Mouse (Mus musculus) kidney, embryonic 14.5 days (tissue): Measurements from ENCODE around the gene Tspan1. TPM values are rescaled to one million over a fixed set of nuclear protein-coding genes. Genes with fewer than 3 reads are reported as not detected.

Experiments
- ATAC-seq: fragments of 200-750 bp; cut with Nextera tagmentation; 2 replicates; pipeline ENCODE4 v1.8.0; 2017; ENCODE audit warnings: moderate number of reproducible peaks, mild to moderate bottlenecking, moderate TSS enrichment, moderate library complexity; ENCODE audit not compliant: low FRiP score, low TSS enrichment
- H3K27ac ChIP-seq: fragments of 300-500 bp; sonication (generic); 2 replicates; pipeline ENCODE4 v1.5.1; 2014; ENCODE audit warnings: low read depth, mild to moderate bottlenecking, low read length, moderate library complexity, mixed read lengths
- H3K27me3 ChIP-seq: fragments of 300-500 bp; sonication (generic); 2 replicates; pipeline ENCODE4 v1.6.1; 2014; ENCODE audit warnings: mild to moderate bottlenecking, low read length; ENCODE audit not compliant: control insufficient read depth, insufficient read depth
- H3K36me3 ChIP-seq: fragments of 300-500 bp; sonication (generic); 2 replicates; pipeline ENCODE4 v1.6.1; 2014; ENCODE audit warnings: low read length, mixed read lengths; ENCODE audit not compliant: control insufficient read depth, insufficient read depth
- H3K4me1 ChIP-seq: fragments of 300-500 bp; sonication (generic); 2 replicates; pipeline ENCODE4 v1.6.1; 2014; ENCODE audit warnings: low read length, mixed read lengths; ENCODE audit not compliant: control insufficient read depth, insufficient read depth
- H3K4me2 ChIP-seq: fragments of 300-500 bp; sonication (generic); replicated peaks from 2 replicates; pipeline ENCODE4 v1.6.1; 2014; ENCODE audit warnings: low read depth, mild to moderate bottlenecking, low read length
- H3K4me3 ChIP-seq: fragments of 300-500 bp; sonication (generic); 2 replicates; pipeline ENCODE4 v1.5.1; 2014; ENCODE audit warnings: mild to moderate bottlenecking, low read length
- H3K9ac ChIP-seq: fragments of 300-500 bp; sonication (generic); 2 replicates; pipeline ENCODE4 v1.6.1; 2014; ENCODE audit warnings: low read depth, mild to moderate bottlenecking, low read length, moderate library complexity
- H3K9me3 ChIP-seq: fragments of 300-500 bp; sonication (generic); 2 replicates; pipeline ENCODE4 v1.6.1; 2016; ENCODE audit warnings: low read length; ENCODE audit not compliant: control insufficient read depth
- WGBS: fragments of 180-500 bp; shearing (Covaris S2); extraction: QIAGEN DNeasy Blood & Tissue Kit; methylation state at CpG from one replicate; pipeline ENCODE4 v1.1.7; 2014; 5-methylcytosine and 5-hydroxymethylcytosine counted together
- polyA plus RNA-seq: library from polyadenylated mRNA; unstranded; fragments of >200 nt; fragmentation: Nextera tagmentation; extraction: Ambion mirVana; gene quantifications from 2 replicates; pipeline ENCODE4 v1.2.1, GENCODE M21; 2014

Tspan1 gene
- polyA plus RNA-seq, 1 experiment from 2014 or later: 0.89 TPM

DNA sequence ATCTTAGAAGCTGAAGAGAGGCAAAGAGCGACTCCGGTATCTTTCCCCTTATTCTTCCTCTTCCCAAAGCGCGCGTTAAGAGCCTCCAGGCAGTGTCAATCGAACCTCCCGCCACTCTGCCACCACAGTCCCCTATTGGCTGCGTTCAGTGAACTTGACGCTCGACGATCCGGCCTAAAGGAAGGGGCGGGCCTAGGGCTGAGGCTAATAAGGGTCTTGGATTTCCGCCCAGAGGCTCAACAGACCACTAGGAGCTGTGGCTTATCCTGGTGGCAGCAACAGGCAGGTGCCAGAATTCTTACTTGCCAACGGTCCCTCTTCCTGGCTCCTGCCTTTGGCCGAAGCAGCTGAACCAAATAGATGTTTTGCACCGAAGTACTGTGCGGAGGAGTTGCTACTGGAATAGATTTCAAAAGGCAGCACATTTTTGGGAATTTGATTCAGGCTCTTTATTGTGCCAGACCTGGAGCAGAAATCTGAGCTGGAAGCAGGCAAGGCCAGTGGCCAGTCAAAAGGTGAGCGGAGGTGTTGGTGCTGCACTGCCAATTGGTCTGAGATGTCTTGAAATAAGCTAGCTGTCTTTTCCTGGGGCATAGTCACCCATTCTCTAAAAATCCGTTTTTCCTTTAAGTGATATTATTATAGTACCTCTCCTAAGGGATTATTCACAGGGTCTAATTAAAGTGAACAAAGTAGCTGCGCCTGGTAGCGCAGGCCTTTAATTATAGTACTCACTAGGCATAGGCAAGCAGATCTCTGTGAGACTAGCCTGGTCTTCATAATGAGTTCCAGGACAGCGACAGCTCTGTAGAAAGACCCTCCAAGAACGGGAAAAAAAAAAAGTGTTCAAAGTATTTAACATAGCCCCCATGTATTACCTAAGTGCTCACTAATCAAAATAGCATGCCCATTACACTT, 43.5 kb downstream of the Tspan1 start, which contains the start of the genes Rad54l and Pomgnt1:
Rad54l (minus strand) TSS at position 89 of the 918 bp plus-strand sequence.
Pomgnt1 (plus strand) TSS at position 239 of the 918 bp plus-strand sequence.
- Histone ChIP-seq H3K4me3 (peak within 1 kb of the TSS; percentile 52), H3K4me1 (peaks cover 11% of the 10 kb centered on the region; the same call in 1 of the 2 replicates), H3K9ac (peak within 1 kb of the TSS; percentile 67), H3K4me2 (peak within 1 kb of the TSS; percentile 67), H3K9me3 (no peaks in the 10 kb centered on the region), H3K27me3 (no peaks in the 10 kb centered on the region), H3K36me3 (peaks cover 1% of the 10 kb centered on the region; the same call in 1 of the 2 replicates), H3K27ac (peak within 1 kb of the TSS; percentile 66; the same call in 1 of the 2 replicates)
- WGBS: 5% methylated on average over 24 of the region's 24 CpGs
- ATAC-seq: peak; percentile 99

DNA sequence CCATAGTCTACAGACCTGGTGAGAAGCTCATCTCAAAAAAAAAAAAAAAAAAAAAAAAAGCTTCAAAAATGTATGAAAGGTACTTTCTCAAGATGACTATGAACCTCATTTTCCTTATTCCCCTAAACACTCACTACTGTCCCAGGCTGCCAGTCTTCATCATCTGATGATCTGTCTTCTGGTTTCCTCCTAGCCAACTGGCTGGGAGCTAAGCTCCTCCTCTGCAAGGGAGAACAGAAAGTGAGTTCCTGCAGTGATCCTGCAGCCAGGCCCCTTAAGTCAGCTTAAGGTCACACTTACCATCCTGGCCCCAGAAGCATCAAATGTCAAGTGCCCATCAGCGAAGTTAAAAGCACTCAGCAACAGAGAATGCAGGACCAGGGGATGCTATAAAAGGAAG, 44.6 kb downstream of the Tspan1 start:
- ATAC-seq: no peak
- Histone ChIP-seq H3K4me1 (peaks cover 11% of the 10 kb centered on the region; the same call in 1 of the 2 replicates), H3K9ac (peak overlapping the region; percentile 49), H3K4me3 (peak overlapping the region; percentile 52), H3K36me3 (peaks cover 7% of the 10 kb centered on the region; the same call in 1 of the 2 replicates), H3K9me3 (no peaks in the 10 kb centered on the region), H3K4me2 (peak overlapping the region; percentile 58), H3K27me3 (no peaks in the 10 kb centered on the region), H3K27ac (no peak overlapping the region)
- 0% methylated on average over 1 of the region's 1 CpGs for WGBS

Other genes starting within 250 kb of the Tspan1 start
- gene Dmbx1, start 227.7 kb downstream of the Tspan1 start, polyA plus RNA-seq: not detected in 2 replicates
- 5.2 and 8.7 TPM in 2 replicates for gene Faah, start 149.7 kb downstream of the Tspan1 start, polyA plus RNA-seq
- 17.1 and 24.1 TPM in 2 replicates for gene Nsun4, start 113.7 kb downstream of the Tspan1 start, polyA plus RNA-seq
- 513 and 692 TPM in 2 replicates for gene Uqcrh, start 92.5 kb downstream of the Tspan1 start, polyA plus RNA-seq
- gene Lrrc41, start 92.3 kb downstream of the Tspan1 start, polyA plus RNA-seq: 66.6 and 78.1 TPM in 2 replicates
- gene Rad54l, start 43.9 kb downstream of the Tspan1 start, polyA plus RNA-seq: 26.6 and 40.7 TPM in 2 replicates
- gene Pomgnt1, start 43.8 kb downstream of the Tspan1 start, polyA plus RNA-seq: 50.9 and 68.2 TPM in 2 replicates
- 2.2 and 3.2 TPM in 2 replicates for gene Lurap1, start 16.3 kb downstream of the Tspan1 start, polyA plus RNA-seq
- gene 1700042G07Rik, start 5.8 kb upstream of the Tspan1 start, polyA plus RNA-seq: not detected in 2 replicates
- not detected in 2 replicates for gene Gm49337, start 5.8 kb upstream of the Tspan1 start, polyA plus RNA-seq
- gene Pik3r3, start 54.0 kb upstream of the Tspan1 start, polyA plus RNA-seq: 19.9 and 27.6 TPM in 2 replicates